Mouse (Mus musculus): ENCODE results near the gene Ermp1.

DNA sequence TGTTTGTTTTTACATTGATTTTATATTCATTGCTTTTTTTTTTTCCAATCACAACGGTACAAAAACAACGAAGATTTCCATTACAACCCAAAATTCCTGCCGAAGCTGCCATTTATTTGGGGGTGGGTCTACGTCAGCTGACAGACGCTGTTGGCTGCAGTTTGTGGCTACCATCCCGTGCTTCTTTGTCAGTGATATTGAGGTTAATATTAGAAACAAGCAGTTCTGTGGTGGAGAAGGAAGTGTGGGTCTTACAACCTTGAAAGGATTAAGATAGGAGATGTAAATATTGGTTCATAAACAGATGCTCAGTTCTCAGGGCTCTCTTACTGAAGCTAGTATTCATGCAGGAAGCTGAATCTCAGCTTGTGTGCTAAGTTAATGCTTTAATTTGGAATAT is 64.5 kb downstream of the Ermp1 start:
- TF ChIP-seq CTCF (IDR thresholded peaks at IDR 0.05; ENCODE audit: borderline replicate concordance, insufficient read depth, low read depth, low read length) (no peak), POLR2A (IDR thresholded peaks at IDR 0.05; ENCODE audit: borderline replicate concordance, insufficient read depth, low read length) (no peak)
